Mouse (Mus musculus) brain, embryonic 14.5 days (tissue): Measurements from ENCODE around the gene 3425401B19Rik. TPM values are rescaled to one million over a fixed set of nuclear protein-coding genes. Genes with fewer than 3 reads are reported as not detected.
A peak's percentile ranks its signal among the peaks of the same experiment; 100 is the strongest.

ENCODE experiments used
- DNase-seq: peaks from one replicate; pipeline ENCODE4 v3.0.0-alpha.2; 2011; ENCODE audit warnings: low read depth
- CTCF ChIP-seq: fragments of 200-500 bp; IDR thresholded peaks from 2 replicates; pipeline ENCODE4 v1.5.1; 2012; ENCODE audit warnings: inconsistent platforms, mild to moderate bottlenecking, moderate library complexity, borderline replicate concordance; ENCODE audit not compliant: insufficient read depth, insufficient read length; ENCODE audit errors: extremely low read depth
- POLR2A ChIP-seq: fragments of 200-500 bp; IDR thresholded peaks from 2 replicates; pipeline ENCODE4 v1.6.1; 2012; ENCODE audit warnings: mild to moderate bottlenecking, inconsistent platforms, borderline replicate concordance; ENCODE audit not compliant: poor library complexity, insufficient read depth, insufficient read length, severe bottlenecking; ENCODE audit errors: extremely low read depth
- polyA plus RNA-seq: library from polyadenylated mRNA; depleted of rRNA; stranded (reverse); fragments of >200 nt; gene quantifications from 2 replicates; pipeline ENCODE4 v1.2.3, GENCODE M21; 2012; rRNA removed

3425401B19Rik gene
- polyA plus RNA-seq, result 0.01 and 0.03 TPM in 2 replicates

DNA sequence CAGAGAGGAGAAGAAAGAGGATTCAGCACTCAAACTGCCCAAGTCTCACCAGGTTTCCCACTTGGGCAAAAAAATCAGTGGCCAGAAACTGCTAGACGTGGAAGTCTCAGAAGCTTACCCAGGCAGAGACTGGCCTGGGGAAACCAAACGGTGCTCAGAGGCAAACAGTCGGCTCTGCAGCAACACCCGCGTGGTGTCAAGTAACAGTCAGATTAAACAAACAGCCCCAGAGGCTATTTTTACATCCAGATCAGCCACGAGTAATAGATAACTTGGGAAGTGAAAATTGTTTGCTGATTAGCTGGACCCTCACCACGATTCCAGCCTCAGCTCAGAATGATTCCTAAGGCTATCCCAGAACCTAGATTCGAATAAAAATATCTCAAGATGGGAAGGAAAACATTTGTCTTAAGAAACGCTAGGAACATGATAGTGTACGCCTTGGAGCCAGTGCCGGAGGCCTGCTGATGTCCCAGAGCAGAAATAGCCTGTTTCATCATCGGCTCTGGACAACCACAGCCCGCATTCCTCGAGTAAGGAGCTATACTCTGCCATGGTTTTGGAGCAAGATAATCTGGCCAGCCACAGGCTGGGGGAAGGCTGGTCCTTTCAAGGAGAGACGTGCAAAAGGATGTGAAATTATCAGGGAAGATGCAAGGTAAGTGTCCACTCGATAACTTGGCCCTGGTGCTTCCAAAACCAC lies at the start of gene 3425401B19Rik:
TSS of gene 3425401B19Rik (minus strand) at position 170 of the 703 bp plus-strand sequence.
- TF ChIP-seq POLR2A (no peak), CTCF (no peak)
- DNase-seq, result no peak

DNA sequence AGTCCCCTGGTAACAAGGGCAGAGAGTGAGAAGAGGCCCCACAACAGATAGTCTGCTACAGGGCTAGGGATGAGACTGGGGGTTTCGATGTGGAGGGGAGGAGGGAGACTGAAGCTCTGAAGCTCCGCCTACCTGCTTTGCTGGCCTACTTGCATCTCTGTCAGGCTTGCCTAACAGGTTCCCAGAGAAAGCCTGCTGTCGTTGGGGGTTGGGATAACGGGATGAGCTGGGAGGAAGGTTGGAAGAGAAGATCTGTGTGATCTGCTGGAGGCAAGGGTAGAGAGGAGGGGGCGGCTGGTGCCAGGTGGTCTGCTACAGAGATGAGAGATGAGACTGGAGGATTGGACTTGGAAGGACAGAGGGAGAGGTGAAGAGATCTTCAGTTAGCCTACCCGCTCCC lies 47.9 kb upstream of the 3425401B19Rik start:
- TF ChIP-seq POLR2A, result no peak

DNA sequence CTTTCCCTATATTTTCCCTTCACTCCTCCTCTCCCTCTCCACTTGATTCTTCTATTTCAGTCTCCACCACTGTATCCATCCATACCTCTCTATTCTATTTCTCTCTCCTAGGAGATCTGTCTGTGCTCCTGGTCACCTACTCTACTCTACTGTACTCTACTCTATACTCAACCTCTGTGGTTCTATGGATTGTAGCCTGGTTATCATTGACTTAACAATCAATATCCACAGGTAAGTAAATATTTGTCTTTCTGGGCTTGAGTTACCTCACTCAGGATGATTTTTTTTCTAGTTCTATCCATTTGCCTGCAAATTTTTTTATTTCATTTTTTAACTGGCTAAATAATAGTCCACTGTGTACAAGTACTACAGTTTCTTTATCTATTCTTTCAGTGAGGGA lies 41.8 kb upstream of the 3425401B19Rik start:
- DNase-seq, result no peak
- TF ChIP-seq CTCF (no peak), POLR2A (no peak)

More for the DNA sequence above, 47.9 kb upstream of the 3425401B19Rik start:
- DNase-seq, result peak; percentile 2

DNA sequence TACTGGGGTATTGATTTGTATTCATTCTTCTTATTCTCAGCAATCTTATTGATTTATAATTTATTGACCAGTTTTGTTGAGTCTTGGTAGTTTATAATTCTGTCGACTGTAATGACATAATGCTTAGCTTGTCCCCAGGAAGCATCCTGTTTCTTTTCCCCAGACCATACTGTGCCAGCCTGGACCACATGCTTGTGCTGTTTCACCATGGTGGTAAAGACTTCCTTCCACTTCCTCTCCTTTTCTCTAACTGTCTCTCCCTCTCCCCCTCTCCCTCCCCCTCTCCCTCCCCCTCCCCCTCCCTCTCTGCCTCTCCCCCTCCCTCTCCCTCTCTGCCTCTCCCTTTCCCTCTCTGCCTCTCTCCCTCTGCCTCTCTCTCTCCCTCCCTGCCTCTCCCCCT lies 36.4 kb upstream of the 3425401B19Rik start:
- TF ChIP-seq CTCF, result no peak
- TF ChIP-seq POLR2A, result no peak
- DNase-seq, result no peak

DNA sequence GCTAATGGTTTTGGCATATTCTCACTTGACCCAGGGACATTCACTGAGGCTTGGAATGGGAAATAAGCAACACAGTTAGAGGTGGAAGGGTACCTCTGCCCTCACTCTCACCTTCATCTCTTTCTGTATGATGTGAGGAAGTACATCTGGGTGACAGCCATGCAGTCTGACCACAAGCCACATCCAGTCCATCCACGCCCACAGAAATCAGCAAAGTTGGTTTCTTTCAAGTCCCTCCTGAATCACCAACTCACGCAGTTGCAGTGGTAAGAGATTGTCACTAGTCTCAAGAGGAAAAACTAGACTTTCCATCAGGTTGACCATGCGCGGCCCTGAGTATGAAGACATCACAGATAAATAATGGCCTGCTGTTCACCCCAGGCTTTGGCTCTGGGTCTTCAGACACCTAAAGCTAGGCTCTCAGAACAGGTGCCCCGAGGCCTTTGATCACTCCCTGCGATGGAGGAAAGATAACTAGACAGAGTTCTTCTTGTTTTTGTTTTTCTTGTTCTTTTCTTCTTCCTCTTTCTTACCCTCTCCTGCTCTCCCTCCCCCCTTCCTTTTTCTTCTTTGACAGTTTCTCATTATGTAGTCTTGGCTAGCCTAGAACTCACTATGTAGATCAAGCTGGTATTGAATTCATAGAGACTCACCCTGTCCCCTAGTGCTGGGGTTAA lies 31.8 kb upstream of the 3425401B19Rik start:
- no peak for DNase-seq

DNA sequence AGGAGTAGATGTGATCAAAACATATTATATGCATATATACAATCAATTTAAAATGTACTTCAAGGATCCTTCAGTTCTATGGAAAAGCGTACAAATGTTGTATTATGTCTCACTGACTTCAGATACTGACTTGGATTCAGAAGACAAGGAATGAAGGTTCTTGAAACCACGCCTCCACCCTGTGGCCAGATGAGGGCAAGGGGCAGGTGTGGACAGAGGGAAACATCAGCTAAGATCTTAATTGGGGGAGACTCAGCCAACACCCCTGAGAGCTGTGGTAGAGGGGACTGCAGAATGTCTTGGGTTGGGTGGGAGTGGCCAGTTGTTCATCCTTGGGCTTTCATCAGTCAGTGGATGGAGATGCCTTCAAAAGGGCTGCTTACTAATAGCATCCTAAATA lies 30.4 kb upstream of the 3425401B19Rik start:
- DNase-seq, result no peak
- TF ChIP-seq CTCF, result no peak
- TF ChIP-seq POLR2A, result no peak

More for the DNA sequence above, 31.8 kb upstream of the 3425401B19Rik start:
- no peak for TF ChIP-seq CTCF

DNA sequence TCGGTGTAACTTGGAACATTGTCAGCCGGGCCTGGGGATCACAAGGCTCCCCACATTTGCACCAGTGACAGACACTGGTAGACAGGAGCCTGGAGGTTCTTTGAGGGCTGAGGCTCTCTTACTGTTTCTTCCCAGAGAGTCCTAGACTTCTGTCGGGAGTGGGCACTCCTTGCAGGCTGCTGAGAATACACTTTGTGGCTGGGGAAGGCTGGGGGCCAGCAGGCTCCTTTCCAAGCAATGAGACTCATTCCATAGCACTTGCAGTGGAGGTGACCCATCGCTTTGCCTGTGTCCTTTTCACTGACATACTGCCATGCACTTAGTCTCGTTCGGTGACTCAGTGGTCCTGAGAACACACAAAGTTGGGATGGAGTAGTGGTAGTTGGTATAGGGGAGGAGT lies 30.0 kb upstream of the 3425401B19Rik start:
- no peak for TF ChIP-seq POLR2A
- TF ChIP-seq CTCF, result no peak

DNA sequence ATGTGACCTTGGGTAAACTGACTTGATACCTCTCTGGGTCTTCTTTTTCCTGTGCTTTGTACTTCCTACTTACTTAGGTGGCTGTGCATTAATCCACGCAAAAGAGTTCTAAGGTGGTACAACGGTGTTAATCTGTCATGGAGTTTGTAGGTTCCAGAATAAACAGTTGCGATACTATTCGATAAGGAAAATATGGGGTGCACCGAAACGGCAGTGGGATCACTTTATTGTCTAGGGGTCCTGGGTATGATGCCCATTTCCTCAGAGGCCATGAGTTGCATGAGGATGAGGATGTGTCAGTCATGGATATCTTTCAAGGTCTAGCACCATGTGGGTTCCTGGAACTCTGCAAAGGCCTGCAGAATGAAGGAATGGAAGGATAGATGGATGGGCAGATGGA lies 24.8 kb upstream of the 3425401B19Rik start:
- DNase-seq, result no peak
- no peak for TF ChIP-seq CTCF
- TF ChIP-seq POLR2A, result no peak

More for the DNA sequence above, 30.0 kb upstream of the 3425401B19Rik start:
- DNase-seq, result no peak

DNA sequence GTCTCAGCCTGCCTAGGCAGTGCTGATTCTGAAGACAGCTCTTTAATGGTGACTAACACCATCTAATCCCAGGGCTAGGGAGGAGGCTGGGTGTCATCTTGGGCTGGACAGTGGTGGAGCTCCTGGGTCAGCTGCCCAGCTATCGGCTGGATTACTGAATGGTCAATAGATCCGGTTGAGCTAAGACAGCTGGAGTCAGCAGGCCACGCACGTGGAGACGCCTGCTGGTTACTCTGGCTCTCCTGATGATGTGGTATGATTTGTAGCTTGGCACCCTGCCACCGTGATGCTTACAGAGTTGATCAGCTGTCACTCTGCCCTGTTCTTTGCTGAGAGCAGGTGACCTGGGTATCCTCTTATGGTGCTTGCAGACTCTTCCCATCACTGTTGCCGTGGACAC lies 23.7 kb upstream of the 3425401B19Rik start:
- DNase-seq, result peak; percentile 12
- no peak for TF ChIP-seq POLR2A
- TF ChIP-seq CTCF, result no peak

DNA sequence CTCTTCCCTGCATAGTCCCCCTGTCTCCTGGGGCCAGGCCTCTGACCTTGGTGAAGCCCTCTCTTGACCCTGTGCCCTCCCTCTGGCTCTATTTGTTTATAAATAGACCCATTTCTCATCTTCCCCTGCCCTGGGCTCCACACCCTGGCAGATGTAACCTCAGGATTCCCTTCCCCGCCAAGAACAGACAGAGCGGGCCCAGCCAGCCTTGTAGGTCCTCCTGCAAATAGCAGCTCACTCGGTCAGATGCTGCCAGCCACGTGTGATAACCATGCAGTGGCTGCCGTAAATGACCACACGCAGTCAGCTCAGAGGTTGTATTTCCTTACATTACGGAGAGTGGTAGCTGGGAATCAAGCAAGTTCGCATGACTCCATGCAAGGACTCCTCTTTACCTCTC lies 22.8 kb upstream of the 3425401B19Rik start:
- DNase-seq, result no peak

DNA sequence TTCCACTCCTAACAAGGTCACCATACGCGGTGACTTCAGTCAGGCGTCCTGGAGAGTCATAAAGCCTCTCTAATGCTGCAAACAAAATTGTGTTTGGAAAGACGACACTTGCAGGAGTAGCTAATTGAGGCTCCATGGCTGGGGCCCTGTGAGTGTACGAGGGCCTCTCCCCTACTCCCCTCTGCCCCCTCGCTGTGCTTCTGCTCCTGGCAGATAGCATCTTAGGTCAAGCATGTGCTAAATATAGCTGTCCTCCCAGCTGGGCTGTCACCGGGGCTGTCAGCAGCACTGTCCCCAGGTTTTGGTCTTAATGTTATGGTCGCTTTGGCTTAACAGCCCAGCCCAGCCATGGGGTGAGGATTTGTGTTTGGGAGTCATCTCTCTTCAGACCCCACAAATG lies 15.9 kb upstream of the 3425401B19Rik start:
- TF ChIP-seq CTCF, result no peak
- TF ChIP-seq POLR2A, result no peak
- DNase-seq, result no peak

More for the DNA sequence above, 22.8 kb upstream of the 3425401B19Rik start:
- no peak for TF ChIP-seq POLR2A
- no peak for TF ChIP-seq CTCF

DNA sequence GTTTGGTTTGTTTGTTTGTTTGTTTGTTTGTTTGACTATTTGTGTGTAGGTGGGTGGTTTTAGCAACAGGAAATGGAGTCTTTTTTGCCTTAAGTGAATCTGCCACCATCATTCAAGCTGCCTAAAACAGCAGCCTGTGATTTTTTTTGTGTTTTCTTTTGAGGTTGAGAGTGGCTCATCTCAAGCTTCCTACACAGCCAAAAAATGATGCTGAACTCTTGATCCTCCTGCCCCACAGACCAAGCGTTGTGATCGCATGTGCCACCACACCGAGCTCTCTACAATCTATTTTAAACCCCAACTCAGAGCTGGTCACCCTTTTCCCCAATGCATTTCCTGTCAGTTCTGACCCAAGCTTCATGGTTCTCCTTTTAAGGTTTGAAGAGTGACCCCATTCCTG lies 13.5 kb upstream of the 3425401B19Rik start:
- no peak for DNase-seq
- TF ChIP-seq POLR2A, result no peak
- TF ChIP-seq CTCF, result no peak

DNA sequence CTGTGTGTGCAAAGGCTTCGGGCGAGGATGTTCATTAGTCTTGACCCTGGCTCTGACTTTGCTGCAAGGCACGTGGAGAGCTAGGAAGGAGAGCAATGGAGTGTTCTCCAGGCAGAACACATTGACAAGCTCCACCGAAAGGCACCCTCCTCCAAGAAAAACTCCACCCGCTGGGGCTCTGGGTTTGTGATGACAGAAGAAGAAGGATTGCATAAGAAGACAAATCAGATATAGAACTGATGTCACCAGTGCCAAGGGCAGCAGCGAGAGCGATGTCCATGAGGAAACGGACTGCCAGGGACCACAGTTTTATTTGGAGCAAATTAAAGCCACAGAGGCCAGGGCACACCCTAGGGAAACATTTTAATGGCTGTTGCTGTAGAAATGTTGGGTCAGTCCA lies 12.7 kb upstream of the 3425401B19Rik start:
- no peak for DNase-seq
- TF ChIP-seq POLR2A (no peak), CTCF (no peak)

DNA sequence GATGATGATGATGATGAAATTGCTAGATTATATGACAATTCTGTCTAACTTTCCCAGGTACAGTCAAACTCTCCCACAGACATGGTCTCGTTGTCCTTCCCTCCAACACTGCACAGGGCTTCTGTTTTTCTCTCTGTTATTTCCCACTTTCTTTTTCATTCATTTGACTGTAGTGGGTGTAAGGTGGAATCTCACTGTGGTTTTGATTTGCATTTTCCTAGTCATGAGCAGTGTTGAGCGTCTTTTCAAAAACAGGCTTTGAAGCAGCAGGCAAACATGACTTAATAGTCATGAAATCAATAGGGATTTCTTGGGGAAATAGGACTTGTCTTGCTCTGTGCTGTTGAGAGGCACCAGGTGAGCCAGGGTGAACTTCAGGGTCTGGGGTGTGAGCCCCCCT lies 11.3 kb upstream of the 3425401B19Rik start:
- no peak for DNase-seq
- TF ChIP-seq POLR2A (no peak), CTCF (no peak)
